In the genomic region with DNA sequence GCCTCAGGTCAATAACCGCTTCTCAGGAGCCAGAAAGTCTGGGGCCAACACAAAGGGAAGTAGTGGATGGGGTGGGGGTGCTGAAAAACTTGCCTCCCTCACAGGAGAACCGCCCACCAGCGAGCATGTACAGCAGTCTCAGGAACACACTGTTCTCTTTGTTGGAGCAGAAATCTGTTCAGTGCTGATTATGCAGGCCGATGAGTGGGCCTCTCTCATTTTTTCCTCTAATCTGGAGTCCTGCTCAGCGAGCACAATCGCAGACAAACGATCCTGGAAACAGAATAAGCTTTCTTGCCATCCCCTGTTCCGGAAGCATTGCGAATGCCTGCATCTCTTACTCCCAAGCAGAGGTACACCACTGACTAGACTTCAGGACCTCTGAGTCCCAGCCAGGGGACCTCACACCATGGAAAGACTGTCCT, we compare ENCODE assay signal across 8 mouse cellular contexts.
A peak's percentile ranks its signal among the peaks of the same experiment; 100 is the strongest.
DNase-seq lines count a peak whose midpoint lies in the region; ATAC-seq and TF ChIP-seq lines count a peak whose summit lies in the region.

No protein-coding gene starts in this region.

- H3K36me3 ChIP-seq in kidney, embryonic 15.5 days, result no peaks in the 10 kb centered on the region
- no peaks in the 10 kb centered on the region for H3K36me3 ChIP-seq in midbrain, embryonic 10.5 days
- no peaks in the 10 kb centered on the region for H3K36me3 ChIP-seq in stomach, postnatal 0 days (ENCODE audit: control insufficient read depth, insufficient read depth, low read length)

- no peak for TF ChIP-seq EP300 in stomach, postnatal 0 days (optimal IDR thresholded peaks at IDR 0.05)

- H3K27me3 ChIP-seq in kidney, embryonic 15.5 days, result no peaks in the 10 kb centered on the region
- H3K27me3 ChIP-seq in midbrain, embryonic 10.5 days (ENCODE audit: low read depth, poor library complexity, severe bottlenecking), result no peaks in the 10 kb centered on the region
- H3K27me3 ChIP-seq in stomach, postnatal 0 days (ENCODE audit: control insufficient read depth, insufficient read depth, low read length), result no peaks in the 10 kb centered on the region

- TF ChIP-seq CTCF in stomach, postnatal 0 days (IDR thresholded peaks at IDR 0.05; ENCODE audit: low read depth), result no peak

- peak overlapping the region; percentile 51 for H3K27ac ChIP-seq in kidney, embryonic 15.5 days
- peak overlapping the region; percentile 70 for H3K27ac ChIP-seq in midbrain, embryonic 10.5 days (replicated peaks)
- peak overlapping the region; percentile 56 for H3K27ac ChIP-seq in stomach, postnatal 0 days (replicated peaks)

- H3K9ac ChIP-seq in kidney, embryonic 15.5 days, result no peak overlapping the region
- H3K9ac ChIP-seq in stomach, postnatal 0 days (ENCODE audit: low read length), result no peak overlapping the region

- H3K4me3 ChIP-seq in kidney, embryonic 15.5 days (replicated peaks), result no peak overlapping the region
- H3K4me3 ChIP-seq in midbrain, embryonic 10.5 days, result no peak overlapping the region
- H3K4me3 ChIP-seq in stomach, postnatal 0 days (ENCODE audit: low read depth, low read length), result no peak overlapping the region

- peak; percentile 72 for ATAC-seq in kidney, embryonic 15.5 days (replicated peaks; ENCODE audit: low FRiP score)
- peak; percentile 70 for ATAC-seq in frontal cortex, adult (ENCODE audit: low TSS enrichment)
- ATAC-seq in stomach, postnatal 0 days (ENCODE audit: low FRiP score, low TSS enrichment), result peak; percentile 89
- ATAC-seq in megakaryocyte-erythroid progenitor cell, adult 5-6 weeks (replicated peaks; ENCODE audit: low FRiP score, low TSS enrichment, poor library complexity, severe bottlenecking), result no peak

- no peak for DNase-seq in kidney, postnatal 14 days
- peak; percentile 87 for DNase-seq in layer of hippocampus, adult 9-10 months (ENCODE audit: low spot score)
- DNase-seq in midbrain, embryonic 10.5 days (ENCODE audit: low spot score), result no peak
- peak; percentile 80 for DNase-seq in stomach, postnatal 0 days (ENCODE audit: low spot score)
- no peak for DNase-seq in adipocyte (ENCODE audit: low spot score)

- no peak overlapping the region for H3K4me2 ChIP-seq in kidney, embryonic 15.5 days
- H3K4me2 ChIP-seq in stomach, postnatal 0 days (replicated peaks; ENCODE audit: low read depth), result no peak overlapping the region

- WGBS in kidney, embryonic 15.5 days, result 42% methylated on average over 9 of the region's 9 CpGs
- WGBS in midbrain, embryonic 10.5 days, result 52% methylated on average over 9 of the region's 9 CpGs
- 31% methylated on average over 9 of the region's 9 CpGs for WGBS in stomach, postnatal 0 days

- no peaks in the 10 kb centered on the region for H3K9me3 ChIP-seq in kidney, embryonic 15.5 days (replicated peaks)
- 0 out of 2 replicates have a peak, but pooled peaks cover 3% of the 10 kb centered on the region for H3K9me3 ChIP-seq in midbrain, embryonic 10.5 days (replicated peaks)
- H3K9me3 ChIP-seq in stomach, postnatal 0 days (ENCODE audit: control insufficient read depth, low read length), result no peaks in the 10 kb centered on the region

- H3K4me1 ChIP-seq in kidney, embryonic 15.5 days, result peaks cover 14% of the 10 kb centered on the region
- H3K4me1 ChIP-seq in midbrain, embryonic 10.5 days, result peaks cover 31% of the 10 kb centered on the region
- no peaks in the 10 kb centered on the region for H3K4me1 ChIP-seq in stomach, postnatal 0 days (replicated peaks; ENCODE audit: control insufficient read depth, insufficient read depth)

Comparison
In these comparisons a context has a peak if more than half of its experiments do, and no peak if none do; other contexts are left out.
1. DNase-seq: peak in layer of hippocampus, adult 9-10 months (single experiment) and stomach, postnatal 0 days (single experiment); none in kidney, postnatal 14 days (single experiment), midbrain, embryonic 10.5 days (single experiment) and adipocyte (single experiment).
2. Peak in every context shown above with its lines, with median percentiles within 50 percentile points of each other: H3K27ac ChIP-seq.